Mouse (Mus musculus) E14TG2a.4 (cell line): Measurements from ENCODE around the gene Hacd4.

Experiments
- CTCF ChIP-seq: conservative IDR thresholded peaks from 2 replicates; pipeline ENCODE4 v1.5.1; 2014; ENCODE audit warnings: low read length
- POU5F1 ChIP-seq: IDR thresholded peaks from 2 replicates; pipeline ENCODE4 v1.6.1; 2014; ENCODE audit warnings: low read length, borderline replicate concordance

DNA sequence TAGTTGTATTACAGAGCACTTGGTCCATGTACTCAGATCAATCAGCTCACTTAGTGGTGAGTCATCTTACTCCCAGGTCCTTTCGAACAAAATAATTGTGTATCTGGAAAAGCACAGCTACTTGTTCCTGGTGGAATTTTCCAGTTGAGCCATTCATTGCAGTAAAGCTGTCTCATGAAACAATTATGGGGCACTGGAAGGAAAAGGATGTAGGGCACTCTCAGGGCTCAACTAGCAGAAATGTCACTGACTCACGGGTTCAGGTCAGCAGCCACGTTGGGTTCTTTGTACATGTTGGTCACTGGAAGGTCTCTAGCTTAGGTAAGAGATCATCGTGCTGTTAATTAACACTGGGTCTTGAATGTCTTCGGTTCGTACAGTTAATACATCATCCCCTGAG lies 68.8 kb downstream of the Hacd4 start:
- no peak for TF ChIP-seq CTCF
- TF ChIP-seq POU5F1 = no peak
